Mouse (Mus musculus): ENCODE measurements around the gene Nhsl1. TPM values are rescaled to one million over a fixed set of nuclear protein-coding genes. Genes with fewer than 3 reads are reported as not detected.

Gene Nhsl1
- polyA plus RNA-seq, 1 experiment from 2014 or later: 8.8 TPM

GRCm38 (mm10) chr10:18339386-18339785 lies 20.6 kb downstream of the Nhsl1 start:
- Histone ChIP-seq H3K4me2 (ENCODE audit: low read length) (no peak overlapping the region), H3K27me3 (ENCODE audit: insufficient read depth, low read length) (no peaks in the 10 kb centered on the region), H3K27ac (no peak overlapping the region), H3K9ac (ENCODE audit: low read depth, low read length) (no peak overlapping the region), H3K4me1 (replicated peaks; ENCODE audit: insufficient read depth, low read length) (no peaks in the 10 kb centered on the region; the same call in none of the 2 replicates), H3K4me3 (replicated peaks; ENCODE audit: low read depth, low read length) (no peak overlapping the region), H3K36me3 (ENCODE audit: insufficient read depth, low read length) (no peaks in the 10 kb centered on the region), H3K9me3 (replicated peaks; ENCODE audit: low read length) (no peaks in the 10 kb centered on the region)
- TF ChIP-seq CTCF (IDR thresholded peaks at IDR 0.05; ENCODE audit: low read depth): no peak
- 56% methylated on average over 6 of the region's 6 CpGs for WGBS
- ATAC-seq (replicated peaks; ENCODE audit: low FRiP score, low read depth) (0 out of 2 replicates have a peak, but pooled peaks have one; percentile 65), DNase-seq (ENCODE audit: low spot score) (peak; percentile 74)

GRCm38 (mm10) chr10:18340930-18341329 lies 22.1 kb downstream of the Nhsl1 start:
- Histone ChIP-seq H3K9ac (ENCODE audit: low read depth, low read length) (no peak overlapping the region), H3K4me1 (replicated peaks; ENCODE audit: insufficient read depth, low read length) (no peaks in the 10 kb centered on the region; the same call in none of the 2 replicates), H3K27ac (no peak overlapping the region), H3K9me3 (replicated peaks; ENCODE audit: low read length) (no peaks in the 10 kb centered on the region), H3K4me2 (ENCODE audit: low read length) (no peak overlapping the region), H3K36me3 (ENCODE audit: insufficient read depth, low read length) (no peaks in the 10 kb centered on the region), H3K27me3 (ENCODE audit: insufficient read depth, low read length) (no peaks in the 10 kb centered on the region), H3K4me3 (replicated peaks; ENCODE audit: low read depth, low read length) (no peak overlapping the region)
- DNase-seq (ENCODE audit: low spot score) (no peak), ATAC-seq (replicated peaks; ENCODE audit: low FRiP score, low read depth) (peak; percentile 29; the same call in 1 of the 2 replicates)
- no peak for TF ChIP-seq CTCF (IDR thresholded peaks at IDR 0.05; ENCODE audit: low read depth)
- 100% methylated on average over 1 of the region's 1 CpGs for whole genome bisulfite sequencing

- no peaks in the 10 kb centered on the region for H3K9me3 ChIP-seq (replicated peaks; ENCODE audit: low read length)
- ATAC-seq (replicated peaks; ENCODE audit: low FRiP score, low read depth): no peak
- TF ChIP-seq CTCF (IDR thresholded peaks at IDR 0.05; ENCODE audit: low read depth): no peak
- WGBS: 33% methylated on average over 15 of the region's 15 CpGs
- peak; percentile 42 for DNase-seq (ENCODE audit: low spot score)
- H3K9ac ChIP-seq (ENCODE audit: low read depth, low read length): no peak overlapping the region
- no peaks in the 10 kb centered on the region for H3K27me3 ChIP-seq (ENCODE audit: insufficient read depth, low read length)
- H3K4me3 ChIP-seq (replicated peaks; ENCODE audit: low read depth, low read length): no peak overlapping the region
- no peak overlapping the region; the same call in 1 of the 2 replicates for H3K4me2 ChIP-seq (ENCODE audit: low read length)
- no peaks in the 10 kb centered on the region; the same call in none of the 2 replicates for H3K4me1 ChIP-seq (replicated peaks; ENCODE audit: insufficient read depth, low read length)
- no peaks in the 10 kb centered on the region for H3K36me3 ChIP-seq (ENCODE audit: insufficient read depth, low read length)
- H3K27ac ChIP-seq: no peak overlapping the region
Observed at GRCm38 (mm10) chr10:18341444-18342196, 22.8 kb downstream of the Nhsl1 start.

- Histone ChIP-seq H3K4me3 (replicated peaks; ENCODE audit: low read depth, low read length) (no peak overlapping the region), H3K27me3 (ENCODE audit: insufficient read depth, low read length) (no peaks in the 10 kb centered on the region), H3K4me1 (replicated peaks; ENCODE audit: insufficient read depth, low read length) (no peaks in the 10 kb centered on the region), H3K36me3 (ENCODE audit: insufficient read depth, low read length) (no peaks in the 10 kb centered on the region), H3K9ac (ENCODE audit: low read depth, low read length) (no peak overlapping the region), H3K27ac (no peak overlapping the region), H3K4me2 (ENCODE audit: low read length) (no peak overlapping the region), H3K9me3 (replicated peaks; ENCODE audit: low read length) (no peaks in the 10 kb centered on the region)
- TF ChIP-seq CTCF (IDR thresholded peaks at IDR 0.05; ENCODE audit: low read depth): no peak
- no peak for DNase-seq (ENCODE audit: low spot score)
- 91% methylated on average over 15 of the region's 15 CpGs for WGBS
- ATAC-seq (replicated peaks; ENCODE audit: low FRiP score, low read depth): no peak
Observed at GRCm38 (mm10) chr10:18347231-18347630, 28.4 kb downstream of the Nhsl1 start.

- H3K36me3 ChIP-seq (ENCODE audit: insufficient read depth, low read length): no peaks in the 10 kb centered on the region
- DNase-seq (ENCODE audit: low spot score) (no peak), ATAC-seq (replicated peaks; ENCODE audit: low FRiP score, low read depth) (no peak)
Observed at GRCm38 (mm10) chr10:18350781-18351180, 32.0 kb downstream of the Nhsl1 start.

GRCm38 (mm10) chr10:18352937-18353336 lies 34.2 kb downstream of the Nhsl1 start:
- Histone ChIP-seq H3K9ac (ENCODE audit: low read depth, low read length) (no peak overlapping the region), H3K4me2 (ENCODE audit: low read length) (no peak overlapping the region), H3K36me3 (ENCODE audit: insufficient read depth, low read length) (no peaks in the 10 kb centered on the region), H3K27me3 (ENCODE audit: insufficient read depth, low read length) (no peaks in the 10 kb centered on the region), H3K4me1 (replicated peaks; ENCODE audit: insufficient read depth, low read length) (no peaks in the 10 kb centered on the region), H3K9me3 (replicated peaks; ENCODE audit: low read length) (no peaks in the 10 kb centered on the region), H3K27ac (no peak overlapping the region), H3K4me3 (replicated peaks; ENCODE audit: low read depth, low read length) (no peak overlapping the region)
- 71% methylated on average over 5 of the region's 5 CpGs for WGBS
- TF ChIP-seq CTCF (IDR thresholded peaks at IDR 0.05; ENCODE audit: low read depth): no peak
- DNase-seq (ENCODE audit: low spot score) (no peak), ATAC-seq (replicated peaks; ENCODE audit: low FRiP score, low read depth) (0 out of 2 replicates have a peak, but pooled peaks have one; percentile 49)

More at GRCm38 (mm10) chr10:18350781-18351180, 32.0 kb downstream of the Nhsl1 start:
- no peak overlapping the region for H3K27ac ChIP-seq
- H3K4me2 ChIP-seq (ENCODE audit: low read length): no peak overlapping the region
- TF ChIP-seq CTCF (IDR thresholded peaks at IDR 0.05; ENCODE audit: low read depth): no peak
- no peaks in the 10 kb centered on the region for H3K9me3 ChIP-seq (replicated peaks; ENCODE audit: low read length)
- H3K9ac ChIP-seq (ENCODE audit: low read depth, low read length): no peak overlapping the region
- 77% methylated on average over 4 of the region's 4 CpGs for WGBS
- no peaks in the 10 kb centered on the region for H3K27me3 ChIP-seq (ENCODE audit: insufficient read depth, low read length)
- no peaks in the 10 kb centered on the region for H3K4me1 ChIP-seq (replicated peaks; ENCODE audit: insufficient read depth, low read length)
- H3K4me3 ChIP-seq (replicated peaks; ENCODE audit: low read depth, low read length): no peak overlapping the region
